Mouse (Mus musculus): ENCODE data around the gene Fbxw4.

Fbxw4 gene

GRCm38 (mm10) chr19:45540657-45541408 lies 119.3 kb downstream of the Fbxw4 start:
- no peak for DNase-seq (ENCODE audit: low spot score)

DNA sequence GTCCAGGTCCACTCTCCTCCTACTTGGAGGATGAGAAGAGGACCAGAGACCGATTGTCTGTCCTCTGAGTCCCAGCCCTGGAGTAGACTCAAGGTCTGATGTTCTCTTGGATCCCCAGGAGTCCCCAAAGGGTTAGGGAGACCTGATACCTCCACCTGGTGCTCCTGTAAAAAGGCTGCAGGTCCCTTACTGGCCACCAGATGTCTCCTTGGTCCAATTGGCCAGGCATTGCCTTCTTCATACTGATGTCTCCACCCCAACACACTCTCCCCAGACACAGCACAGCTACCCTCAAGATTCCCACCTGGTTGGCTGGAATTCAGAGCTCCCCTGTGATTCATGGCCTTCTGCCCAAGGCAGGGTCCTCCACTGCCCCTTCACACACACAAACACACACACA lies 122.6 kb downstream of the Fbxw4 start:
- DNase-seq (ENCODE audit: low spot score) = peak; percentile 62

GRCm38 (mm10) chr19:45535929-45536328 lies 124.2 kb downstream of the Fbxw4 start:
- no peak for DNase-seq (ENCODE audit: low spot score)

DNA sequence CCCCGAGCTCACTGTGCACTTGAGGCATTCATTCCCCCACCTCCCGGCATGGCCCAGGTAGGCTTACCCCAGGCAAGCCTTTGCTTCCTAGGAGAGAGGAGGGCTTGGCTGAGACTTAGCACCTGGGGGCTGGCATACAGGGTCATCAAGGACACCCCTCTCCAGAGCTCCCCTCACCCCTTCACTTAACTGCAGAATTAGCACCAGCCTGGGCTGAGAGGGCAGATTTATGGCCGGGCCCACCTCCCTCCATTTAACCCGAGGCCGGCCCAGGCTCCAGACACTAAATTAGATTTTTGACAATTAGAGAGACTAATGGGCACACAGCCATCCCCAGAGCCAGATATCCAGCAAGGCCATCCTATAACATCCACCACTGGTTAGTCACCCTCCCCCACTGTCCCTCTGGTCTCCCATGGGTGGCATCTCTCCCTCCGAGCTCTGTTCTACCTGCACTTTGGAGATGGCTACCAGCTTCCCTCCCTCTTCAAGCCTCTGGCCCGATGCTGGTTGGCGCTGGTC lies 124.8 kb downstream of the Fbxw4 start:
- no peak for DNase-seq (ENCODE audit: low spot score)

GRCm38 (mm10) chr19:45533617-45534016 lies 126.5 kb downstream of the Fbxw4 start:
- no peak for DNase-seq (ENCODE audit: low spot score)

- DNase-seq (ENCODE audit: low spot score) = no peak
Observed at GRCm38 (mm10) chr19:45531554-45531953, 128.6 kb downstream of the Fbxw4 start.

DNA sequence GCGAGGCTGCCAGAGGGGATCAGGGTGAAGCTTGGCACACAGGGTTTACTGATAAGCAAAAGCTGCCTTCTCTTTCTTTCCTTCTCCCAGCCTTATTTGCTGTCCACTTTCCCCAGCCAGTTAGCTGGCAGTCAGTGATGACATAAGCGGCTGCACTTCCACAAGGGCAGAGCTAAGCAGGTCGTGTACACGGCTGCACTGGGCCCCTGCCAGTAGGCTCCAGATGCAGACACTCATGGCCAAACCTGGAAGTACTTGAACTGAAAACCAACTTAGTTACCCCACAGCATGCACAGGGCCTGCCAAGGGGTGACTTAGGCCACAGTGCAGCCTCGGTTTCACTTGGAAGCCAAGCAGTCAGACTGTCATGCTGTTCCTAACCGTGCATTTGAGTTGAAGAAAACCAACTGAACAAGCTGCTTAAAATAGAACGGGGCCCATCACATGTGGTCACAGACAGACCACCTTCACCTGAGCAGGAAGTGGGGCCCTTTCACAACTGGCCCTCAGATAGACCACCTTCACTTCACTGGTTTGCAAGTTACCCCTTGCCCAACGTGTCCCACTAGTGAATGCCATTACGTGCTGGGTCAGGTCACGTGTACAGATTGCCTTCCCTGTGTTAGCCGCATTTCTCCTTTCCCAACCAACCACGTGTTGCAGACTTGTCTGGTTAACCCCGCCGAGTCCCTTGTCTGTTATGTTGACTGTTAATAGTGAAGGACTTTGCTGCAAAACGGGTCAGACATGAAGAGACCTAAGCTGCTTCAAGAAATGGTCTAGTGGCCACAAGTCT lies 129.7 kb downstream of the Fbxw4 start:
- peak; percentile 67 for DNase-seq (ENCODE audit: low spot score)

- DNase-seq (ENCODE audit: low spot score) = no peak
Observed at GRCm38 (mm10) chr19:45529294-45529693, 130.8 kb downstream of the Fbxw4 start.
